8 mouse cellular contexts compared by ENCODE assay signal in genomic region chr2:164071437-164071820, GRCm38 (mm10). TPM values are rescaled to one million over a fixed set of nuclear protein-coding genes. Genes with fewer than 3 reads are reported as not detected.
A peak's percentile ranks its signal among the peaks of the same experiment; 100 is the strongest.
DNase-seq lines count a peak whose midpoint lies in the region; ATAC-seq and TF ChIP-seq lines count a peak whose summit lies in the region.
"Not testable (repeated sequence)": the region's sequence is repeated elsewhere in the genome, so short reads cannot be mapped to it uniquely, and the experiment has no call there.

No protein-coding gene starts in this region.

- H3K36me3 ChIP-seq in MEL (ENCODE audit: control insufficient read depth in 1 of 2, insufficient read depth in 2 of 2, low read length in 2 of 2), result peaks cover 6 to 32% of the 10 kb centered on the region in 2 experiments
- H3K36me3 ChIP-seq in erythroblast, embryonic 14.5 days (ENCODE audit: control insufficient read depth); heart, embryonic 11.5 days (ENCODE audit: control insufficient read depth, insufficient read depth, low read length); hindbrain, embryonic 16.5 days (ENCODE audit: control insufficient read depth, insufficient read depth, low read length); lung, embryonic 14.5 days (ENCODE audit: insufficient read depth); midbrain, postnatal 0 days (ENCODE audit: insufficient read depth, low read length); stomach, embryonic 16.5 days (ENCODE audit: control insufficient read depth, insufficient read depth, low read length): not testable (repeated sequence)
- H3K36me3 ChIP-seq in limb, embryonic 10.5 days, result peaks cover 16% of the 10 kb centered on the region

- peaks cover 0 to 25% of the 10 kb centered on the region in 2 experiments for H3K4me1 ChIP-seq in MEL (ENCODE audit: control insufficient read depth in 1 of 2, insufficient read depth in 2 of 2, low read length in 2 of 2)
- H3K4me1 ChIP-seq in erythroblast, embryonic 14.5 days (ENCODE audit: control insufficient read depth), result peaks cover 61% of the 10 kb centered on the region
- H3K4me1 ChIP-seq in heart, embryonic 11.5 days (ENCODE audit: control insufficient read depth, insufficient read depth, low read length), result peaks cover 13% of the 10 kb centered on the region
- peaks cover 18% of the 10 kb centered on the region for H3K4me1 ChIP-seq in hindbrain, embryonic 16.5 days (ENCODE audit: control insufficient read depth, insufficient read depth, low read depth, low read length)
- peaks cover 53% of the 10 kb centered on the region for H3K4me1 ChIP-seq in limb, embryonic 10.5 days
- H3K4me1 ChIP-seq in lung, embryonic 14.5 days (ENCODE audit: insufficient read depth), result peaks cover 11% of the 10 kb centered on the region
- H3K4me1 ChIP-seq in midbrain, postnatal 0 days (ENCODE audit: insufficient read depth, low read length), result not testable (repeated sequence)
- H3K4me1 ChIP-seq in stomach, embryonic 16.5 days (ENCODE audit: control insufficient read depth, insufficient read depth, low read length), result peaks cover 21% of the 10 kb centered on the region

- peak overlapping the region; percentile 68 for H3K9ac ChIP-seq in MEL (ENCODE audit: control insufficient read depth, low read depth, low read length, poor library complexity, severe bottlenecking)
- 0 out of 2 replicates have a peak overlapping the region, but pooled peaks have one; percentile 10 for H3K9ac ChIP-seq in heart, embryonic 11.5 days (ENCODE audit: low read depth, low read length)
- peak overlapping the region; percentile 94 for H3K9ac ChIP-seq in hindbrain, embryonic 16.5 days (ENCODE audit: low read depth, low read length)
- not testable (repeated sequence) for H3K9ac ChIP-seq in lung, embryonic 14.5 days
- H3K9ac ChIP-seq in midbrain, postnatal 0 days (replicated peaks; ENCODE audit: low read length, poor library complexity, severe bottlenecking), result peak overlapping the region; percentile 94; the same call in 1 of the 2 replicates
- H3K9ac ChIP-seq in stomach, embryonic 16.5 days (ENCODE audit: low read length), result peak overlapping the region; percentile 93; the same call in 1 of the 2 replicates

- not testable (repeated sequence) for TF ChIP-seq RAD21 in MEL (IDR thresholded peaks at IDR 0.05; ENCODE audit: low read depth, low read length)

- H3K9me3 ChIP-seq in MEL (replicated peaks; ENCODE audit: insufficient read depth, low read length); erythroblast, embryonic 14.5 days (ENCODE audit: control insufficient read depth, low read length); heart, embryonic 11.5 days (replicated peaks; ENCODE audit: control insufficient read depth, low read length); hindbrain, embryonic 16.5 days (ENCODE audit: control insufficient read depth, low read length); limb, embryonic 10.5 days (replicated peaks); lung, embryonic 14.5 days (ENCODE audit: low read depth, low read length); midbrain, postnatal 0 days (ENCODE audit: low read length); stomach, embryonic 16.5 days (replicated peaks; ENCODE audit: control insufficient read depth, low read length): not testable (repeated sequence)

- 75% methylated on average over 11 of the region's 11 CpGs for WGBS in heart, embryonic 11.5 days (ENCODE audit: insufficient replicate concordance)
- 80% methylated on average over 11 of the region's 11 CpGs for WGBS in hindbrain, embryonic 16.5 days
- 75% methylated on average over 11 of the region's 11 CpGs for WGBS in limb, embryonic 10.5 days
- 73% methylated on average over 11 of the region's 11 CpGs for WGBS in lung, embryonic 14.5 days
- WGBS in midbrain, postnatal 0 days, result 77% methylated on average over 11 of the region's 11 CpGs
- WGBS in stomach, embryonic 16.5 days, result 73% methylated on average over 11 of the region's 11 CpGs

- not testable (repeated sequence) for H3K27me3 ChIP-seq in MEL (ENCODE audit: control insufficient read depth in 1 of 2, insufficient read depth in 2 of 2, low read length in 2 of 2); erythroblast, embryonic 14.5 days (ENCODE audit: control insufficient read depth); heart, embryonic 11.5 days (ENCODE audit: control insufficient read depth, insufficient read depth, low read length); hindbrain, embryonic 16.5 days (replicated peaks; ENCODE audit: control insufficient read depth, insufficient read depth, low read length); limb, embryonic 10.5 days (ENCODE audit: low read depth, poor library complexity, severe bottlenecking); lung, embryonic 14.5 days (ENCODE audit: insufficient read depth, low read length); midbrain, postnatal 0 days (ENCODE audit: insufficient read depth, low read length); stomach, embryonic 16.5 days (ENCODE audit: control insufficient read depth, insufficient read depth, low read length)

- peak overlapping the region; percentile 95 for H3K4me2 ChIP-seq in heart, embryonic 11.5 days
- H3K4me2 ChIP-seq in hindbrain, embryonic 16.5 days (ENCODE audit: low read length), result peak overlapping the region; percentile 60
- H3K4me2 ChIP-seq in lung, embryonic 14.5 days, result peak overlapping the region; percentile 94
- H3K4me2 ChIP-seq in midbrain, postnatal 0 days (ENCODE audit: low read depth, low read length, poor library complexity, severe bottlenecking), result peak overlapping the region; percentile 93
- peak overlapping the region; percentile 74 for H3K4me2 ChIP-seq in stomach, embryonic 16.5 days (ENCODE audit: low read depth, low read length)

- not testable (repeated sequence) for ATAC-seq in heart, embryonic 11.5 days (replicated peaks; ENCODE audit: insufficient number of reproducible peaks, low FRiP score, low TSS enrichment); hindbrain, embryonic 16.5 days; midbrain, postnatal 0 days (ENCODE audit: low FRiP score); stomach, embryonic 16.5 days (ENCODE audit: insufficient read depth, low FRiP score)
- 0 out of 2 replicates have a peak, but pooled peaks have one; percentile 0 for ATAC-seq in lung, embryonic 14.5 days (ENCODE audit: insufficient read depth)

- not testable (repeated sequence) for DNase-seq in MEL (ENCODE audit: low read depth, low spot score); limb, embryonic 10.5 days (ENCODE audit: low spot score); lung, embryonic 14.5 days; midbrain, postnatal 0 days (ENCODE audit: low spot score)

- H3K4me3 ChIP-seq in MEL (ENCODE audit: control insufficient read depth in 1 of 2, insufficient read depth in 1 of 2, low read depth in 2 of 2, low read length in 2 of 2), result peak overlapping the region; percentile 21 to 44; a peak in 3 of 4 replicates
- H3K4me3 ChIP-seq in erythroblast, embryonic 14.5 days (replicated peaks), result peak overlapping the region; percentile 95
- H3K4me3 ChIP-seq in heart, embryonic 11.5 days (ENCODE audit: low read depth, low read length), result peak overlapping the region; percentile 99; the same call in 1 of the 2 replicates
- H3K4me3 ChIP-seq in hindbrain, embryonic 16.5 days (ENCODE audit: low read length), result peak overlapping the region; percentile 95
- peak overlapping the region; percentile 95 for H3K4me3 ChIP-seq in limb, embryonic 10.5 days
- peak overlapping the region; percentile 88; the same call in 1 of the 2 replicates for H3K4me3 ChIP-seq in lung, embryonic 14.5 days (ENCODE audit: low read depth, low read length)
- H3K4me3 ChIP-seq in midbrain, postnatal 0 days (ENCODE audit: low read depth, low read length), result peak overlapping the region; percentile 95
- peak overlapping the region; percentile 97 for H3K4me3 ChIP-seq in stomach, embryonic 16.5 days (replicated peaks; ENCODE audit: low read length)

- H3K79me2 ChIP-seq in MEL (ENCODE audit: control insufficient read depth, insufficient read depth, low read length, poor library complexity), result peaks cover 56% of the 10 kb centered on the region

- TF ChIP-seq POLR2A in MEL (IDR thresholded peaks at IDR 0.05; ENCODE audit: control insufficient read depth in 1 of 2, insufficient read depth in 1 of 2, low read depth in 1 of 2, low read length in 2 of 2, poor library complexity in 1 of 2), result not testable (repeated sequence)

- TF ChIP-seq CTCF in MEL (IDR thresholded peaks at IDR 0.05 in 2 of 3, conservative IDR thresholded peaks at IDR 0.05 in 1 of 3; ENCODE audit: control insufficient read depth in 1 of 3, insufficient read depth in 1 of 3, low read depth in 2 of 3, low read length in 3 of 3, poor library complexity in 1 of 3, severe bottlenecking in 1 of 3); lung, embryonic 14.5 days (IDR thresholded peaks at IDR 0.05; ENCODE audit: low read depth); midbrain, postnatal 0 days (IDR thresholded peaks at IDR 0.05): not testable (repeated sequence)

- not testable (repeated sequence) for TF ChIP-seq EP300 in MEL (IDR thresholded peaks at IDR 0.05; ENCODE audit: low read depth in 1 of 2, low read length in 2 of 2)

- H3K27ac ChIP-seq in MEL (ENCODE audit: control insufficient read depth, low read depth, low read length), result peak overlapping the region; percentile 63
- peak overlapping the region; percentile 73; the same call in 1 of the 2 replicates for H3K27ac ChIP-seq in heart, embryonic 11.5 days (ENCODE audit: low read depth, low read length)
- H3K27ac ChIP-seq in hindbrain, embryonic 16.5 days (ENCODE audit: low read depth, low read length), result peak overlapping the region; percentile 84
- peak overlapping the region; percentile 95 for H3K27ac ChIP-seq in limb, embryonic 10.5 days
- H3K27ac ChIP-seq in lung, embryonic 14.5 days (ENCODE audit: low read depth), result peak overlapping the region; percentile 69; the same call in 1 of the 2 replicates
- H3K27ac ChIP-seq in midbrain, postnatal 0 days (ENCODE audit: low read depth, low read length), result peak overlapping the region; percentile 83; the same call in 1 of the 2 replicates
- H3K27ac ChIP-seq in stomach, embryonic 16.5 days (ENCODE audit: low read length), result peak overlapping the region; percentile 48

RNA-seq across cellular contexts. Expression of gene Tomm34, which starts 0.5 kb away (rescaled TPM):
- 31.7 and 38.9 TPM in 2 replicates for total RNA-seq in MEL (2012; rRNA removed)
- polyA plus RNA-seq in MEL (2012; ENCODE audit: insufficient read depth in 1 of 2, insufficient read length in 2 of 2, low read depth in 1 of 2, low replicate concordance in 2 of 2, missing spikeins in 1 of 2), result 10 to 100 TPM in 1 of 2 experiments, not detected in 1; 48.7 TPM
- polyA plus RNA-seq in erythroblast, embryonic 14.5 days (2012), result 0.39 and 0.73 TPM in 2 replicates
- polyA plus RNA-seq in heart, embryonic 11.5 days (2014; fragmentation: Nextera tagmentation; extraction: Ambion mirVana), result 56.7 and 59.1 TPM in 2 replicates
- 52.5 and 54.2 TPM in 2 replicates for polyA plus RNA-seq in hindbrain, embryonic 16.5 days (2015; fragmentation: Nextera tagmentation; extraction: Ambion mirVana)
- polyA plus RNA-seq in limb, embryonic 10.5 days (2016; fragmentation: Nextera tagmentation; extraction: Ambion mirVana), result 60.3 and 66.4 TPM in 2 replicates
- 54.2 and 54.4 TPM in 2 replicates for polyA plus RNA-seq in lung, embryonic 14.5 days (2014; fragmentation: Nextera tagmentation; extraction: Ambion mirVana)
- total RNA-seq in midbrain, postnatal 0 days (2014; rRNA removed), result 32.4 and 34.7 TPM in 2 replicates
- polyA plus RNA-seq in midbrain, postnatal 0 days (2015; fragmentation: Nextera tagmentation; extraction: Ambion mirVana), result 45.3 and 46.7 TPM in 2 replicates
- 46.3 and 50.8 TPM in 2 replicates for polyA plus RNA-seq in stomach, embryonic 16.5 days (2015; fragmentation: Nextera tagmentation; extraction: Ambion mirVana)

RNA-seq across cellular contexts. Expression of gene Stk4, which starts 1.3 kb away (rescaled TPM):
- total RNA-seq in MEL (2012; rRNA removed), result 41.8 and 46.8 TPM in 2 replicates
- 10 to 100 TPM in 1 of 2 experiments, not detected in 1; 56.1 TPM for polyA plus RNA-seq in MEL (2012; ENCODE audit: insufficient read depth in 1 of 2, insufficient read length in 2 of 2, low read depth in 1 of 2, low replicate concordance in 2 of 2, missing spikeins in 1 of 2)
- 0.71 and 1.0 TPM in 2 replicates for polyA plus RNA-seq in erythroblast, embryonic 14.5 days (2012)
- polyA plus RNA-seq in heart, embryonic 11.5 days (2014; fragmentation: Nextera tagmentation; extraction: Ambion mirVana), result 20.8 and 21.4 TPM in 2 replicates
- 16.3 and 17.4 TPM in 2 replicates for polyA plus RNA-seq in hindbrain, embryonic 16.5 days (2015; fragmentation: Nextera tagmentation; extraction: Ambion mirVana)
- polyA plus RNA-seq in limb, embryonic 10.5 days (2016; fragmentation: Nextera tagmentation; extraction: Ambion mirVana), result 30.4 and 32.8 TPM in 2 replicates
- polyA plus RNA-seq in lung, embryonic 14.5 days (2014; fragmentation: Nextera tagmentation; extraction: Ambion mirVana), result 30.7 and 33.7 TPM in 2 replicates
- 24.6 and 28.3 TPM in 2 replicates for total RNA-seq in midbrain, postnatal 0 days (2014; rRNA removed)
- 11.1 and 13.7 TPM in 2 replicates for polyA plus RNA-seq in midbrain, postnatal 0 days (2015; fragmentation: Nextera tagmentation; extraction: Ambion mirVana)
- 19.3 and 20.9 TPM in 2 replicates for polyA plus RNA-seq in stomach, embryonic 16.5 days (2015; fragmentation: Nextera tagmentation; extraction: Ambion mirVana)

RNA-seq across cellular contexts. Expression of gene Pabpc1l, which starts 46.2 kb away (rescaled TPM):
- 0.27 and 0.29 TPM in 2 replicates for total RNA-seq in MEL (2012; rRNA removed)
- polyA plus RNA-seq in MEL (2012; ENCODE audit: insufficient read depth in 1 of 2, insufficient read length in 2 of 2, low read depth in 1 of 2, low replicate concordance in 2 of 2, missing spikeins in 1 of 2), result under 1 TPM in 1 of 2 experiments, not detected in 1; 0.40 TPM
- 0.02 and 0.09 TPM in 2 replicates for polyA plus RNA-seq in erythroblast, embryonic 14.5 days (2012)
- 0.61 and 0.66 TPM in 2 replicates for polyA plus RNA-seq in heart, embryonic 11.5 days (2014; fragmentation: Nextera tagmentation; extraction: Ambion mirVana)
- 0.90 and 2.1 TPM in 2 replicates for polyA plus RNA-seq in hindbrain, embryonic 16.5 days (2015; fragmentation: Nextera tagmentation; extraction: Ambion mirVana)
- polyA plus RNA-seq in limb, embryonic 10.5 days (2016; fragmentation: Nextera tagmentation; extraction: Ambion mirVana), result 0.76 and 1.3 TPM in 2 replicates
- 1.1 and 1.8 TPM in 2 replicates for polyA plus RNA-seq in lung, embryonic 14.5 days (2014; fragmentation: Nextera tagmentation; extraction: Ambion mirVana)
- 0.22 TPM in 1 of 2 replicates, not detected in the other for total RNA-seq in midbrain, postnatal 0 days (2014; rRNA removed)
- 2.0 and 2.8 TPM in 2 replicates for polyA plus RNA-seq in midbrain, postnatal 0 days (2015; fragmentation: Nextera tagmentation; extraction: Ambion mirVana)
- polyA plus RNA-seq in stomach, embryonic 16.5 days (2015; fragmentation: Nextera tagmentation; extraction: Ambion mirVana), result 0.75 and 0.87 TPM in 2 replicates

Comparison
In these comparisons a context has a peak if more than half of its experiments do, and no peak if none do; other contexts are left out.
1. H3K4me3 ChIP-seq: peak in every context shown above with its lines; median percentile 99 in heart, embryonic 11.5 days; 97 in stomach, embryonic 16.5 days; 95 in erythroblast, embryonic 14.5 days; 95 in hindbrain, embryonic 16.5 days; 95 in limb, embryonic 10.5 days; 95 in midbrain, postnatal 0 days; 88 in lung, embryonic 14.5 days; 32 in MEL.